Mouse (Mus musculus): ENCODE measurements around the gene Nek5. TPM values are rescaled to one million over a fixed set of nuclear protein-coding genes. Genes with fewer than 3 reads are reported as not detected.

The Nek5 gene
- polyA plus RNA-seq, 1 experiment from 2014 or later, result 0.19 TPM

DNA sequence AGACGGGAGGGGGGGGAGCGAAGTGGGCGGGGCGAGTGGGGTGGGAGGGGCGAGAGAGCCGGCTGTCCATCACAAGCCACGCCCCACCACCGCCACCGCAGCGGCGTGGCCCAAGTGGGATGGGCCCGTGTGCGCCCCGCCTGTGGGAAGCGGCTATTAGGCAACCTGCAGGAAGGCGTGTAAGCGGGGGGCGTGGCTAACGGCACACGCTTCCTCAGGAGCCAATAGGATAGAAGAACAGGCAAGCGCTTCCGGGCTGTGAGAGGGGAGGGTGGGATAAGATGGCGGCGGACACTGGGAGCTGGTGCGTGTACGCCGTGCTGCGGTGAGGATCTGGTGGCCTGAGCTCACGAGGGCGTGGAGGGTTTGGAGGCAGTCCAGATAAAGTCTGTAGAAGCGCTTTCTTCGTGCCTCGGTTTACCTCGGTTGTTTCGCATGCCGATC, 64.4 kb downstream of the Nek5 start, which contains the start of gene Alg11:
Gene Alg11 (plus strand): TSS at position 276 of the 444 bp plus-strand sequence.
- Histone ChIP-seq H3K4me2 (peak within 1 kb of the TSS; percentile 97), H3K27me3 (peaks cover 33% of the 10 kb centered on the region), H3K4me3 (peak within 1 kb of the TSS; percentile 72), H3K4me1 (peaks cover 6% of the 10 kb centered on the region), H3K9ac (peak within 1 kb of the TSS; percentile 55), H3K9me3 (no peaks in the 10 kb centered on the region), H3K36me3 (peaks cover 30% of the 10 kb centered on the region), H3K27ac (no peak within 1 kb of the TSS)
- peak; percentile 100 for ATAC-seq (ENCODE audit: insufficient number of reproducible peaks, low FRiP score, low TSS enrichment, low read depth)
- WGBS, result 1% methylated on average over 35 of the region's 36 CpGs

DNA sequence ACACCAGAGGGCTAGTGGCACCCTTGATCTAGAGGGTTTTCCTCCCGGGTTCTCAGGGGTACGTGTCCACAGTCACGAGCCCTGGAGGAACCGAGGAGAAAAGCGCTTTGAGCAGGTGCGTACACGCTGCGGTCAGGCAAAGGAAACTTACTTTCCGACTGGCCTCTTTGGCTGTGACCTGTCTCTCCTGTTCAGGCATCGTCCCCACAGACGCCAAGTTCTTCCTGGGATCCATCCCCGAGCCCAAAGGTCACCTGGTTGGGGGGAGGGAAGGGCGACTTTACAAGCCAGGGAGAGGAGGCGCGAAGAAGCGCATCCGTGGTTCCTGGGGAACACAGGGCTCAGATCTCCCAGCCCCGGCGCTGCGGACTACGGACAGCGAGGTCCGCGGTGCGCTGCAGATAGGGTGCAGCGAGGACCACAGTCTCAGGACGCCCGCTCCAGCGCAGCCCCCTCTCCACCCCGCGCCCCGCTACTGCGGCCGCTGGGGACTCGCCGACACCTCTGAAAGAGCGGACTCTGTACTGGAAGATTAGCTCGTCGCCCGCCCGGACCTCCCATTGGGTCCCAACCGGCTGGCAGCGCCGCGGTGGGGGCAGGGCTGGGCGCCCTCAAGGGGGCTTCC, 64.9 kb downstream of the Nek5 start, which contains the start of gene Atp7b:
Gene Atp7b (minus strand): TSS at position 485 of the 625 bp plus-strand sequence.
- Histone ChIP-seq H3K4me3 (peak within 1 kb of the TSS; percentile 72), H3K9me3 (no peaks in the 10 kb centered on the region), H3K36me3 (peaks cover 25% of the 10 kb centered on the region), H3K9ac (peak within 1 kb of the TSS; percentile 55), H3K4me1 (peaks cover 6% of the 10 kb centered on the region), H3K4me2 (peak within 1 kb of the TSS; percentile 97), H3K27ac (no peak within 1 kb of the TSS), H3K27me3 (peaks cover 33% of the 10 kb centered on the region)
- under 1% methylated on average over 46 of the region's 46 CpGs for WGBS
- peak; percentile 80 for ATAC-seq (ENCODE audit: insufficient number of reproducible peaks, low FRiP score, low TSS enrichment, low read depth)

GRCm38 (mm10) chr8:22059153-22059738, 65.6 kb downstream of the Nek5 start:
- WGBS, result 44% methylated on average over 11 of the region's 11 CpGs

GRCm38 (mm10) chr8:22058368-22058767, 66.5 kb downstream of the Nek5 start:
- Histone ChIP-seq H3K27me3 (peaks cover 33% of the 10 kb centered on the region), H3K4me1 (peaks cover 6% of the 10 kb centered on the region), H3K9ac (no peak overlapping the region), H3K36me3 (peaks cover 13% of the 10 kb centered on the region), H3K27ac (no peak overlapping the region), H3K4me2 (no peak overlapping the region), H3K4me3 (no peak overlapping the region), H3K9me3 (no peaks in the 10 kb centered on the region)
- ATAC-seq (ENCODE audit: insufficient number of reproducible peaks, low FRiP score, low TSS enrichment, low read depth), result no peak
- 74% methylated on average over 9 of the region's 9 CpGs for WGBS

More at GRCm38 (mm10) chr8:22059153-22059738, 65.6 kb downstream of the Nek5 start:
- Histone ChIP-seq H3K27me3 (peaks cover 33% of the 10 kb centered on the region), H3K27ac (no peak overlapping the region), H3K9ac (no peak overlapping the region), H3K4me3 (peak overlapping the region; percentile 72), H3K4me2 (peak overlapping the region; percentile 97), H3K4me1 (peaks cover 6% of the 10 kb centered on the region), H3K9me3 (no peaks in the 10 kb centered on the region), H3K36me3 (peaks cover 20% of the 10 kb centered on the region)
- no peak for ATAC-seq (ENCODE audit: insufficient number of reproducible peaks, low FRiP score, low TSS enrichment, low read depth)

DNA sequence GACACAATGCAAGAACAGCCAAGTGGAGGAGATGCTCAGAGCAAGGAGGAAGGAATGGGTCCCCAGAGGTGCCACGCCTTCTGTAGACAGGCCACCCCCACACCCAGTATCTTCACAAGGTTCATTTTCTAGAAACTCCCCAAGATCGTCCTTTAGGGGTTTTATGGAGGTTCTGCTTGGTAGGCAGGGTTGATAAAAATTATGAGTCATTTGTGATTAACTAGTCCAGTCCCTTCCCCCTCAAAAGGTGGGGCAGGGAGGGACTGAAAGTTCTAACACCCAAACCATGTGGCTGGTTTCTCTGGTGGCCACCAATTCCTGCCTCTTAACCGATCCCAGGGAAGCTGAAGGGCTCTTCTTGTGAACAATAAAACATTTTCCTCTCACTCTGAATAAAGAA, 68.0 kb downstream of the Nek5 start:
- H3K36me3 ChIP-seq, result no peaks in the 10 kb centered on the region
- H3K27ac ChIP-seq, result no peak overlapping the region
- peaks cover 33% of the 10 kb centered on the region for H3K27me3 ChIP-seq
- no peak overlapping the region for H3K9ac ChIP-seq
- H3K4me2 ChIP-seq, result no peak overlapping the region
- no peak for ATAC-seq (ENCODE audit: insufficient number of reproducible peaks, low FRiP score, low TSS enrichment, low read depth)
- no peak overlapping the region for H3K4me3 ChIP-seq
- 73% methylated on average over 3 of the region's 3 CpGs for WGBS
- H3K9me3 ChIP-seq, result no peaks in the 10 kb centered on the region
- H3K4me1 ChIP-seq, result peaks cover 3% of the 10 kb centered on the region

DNA sequence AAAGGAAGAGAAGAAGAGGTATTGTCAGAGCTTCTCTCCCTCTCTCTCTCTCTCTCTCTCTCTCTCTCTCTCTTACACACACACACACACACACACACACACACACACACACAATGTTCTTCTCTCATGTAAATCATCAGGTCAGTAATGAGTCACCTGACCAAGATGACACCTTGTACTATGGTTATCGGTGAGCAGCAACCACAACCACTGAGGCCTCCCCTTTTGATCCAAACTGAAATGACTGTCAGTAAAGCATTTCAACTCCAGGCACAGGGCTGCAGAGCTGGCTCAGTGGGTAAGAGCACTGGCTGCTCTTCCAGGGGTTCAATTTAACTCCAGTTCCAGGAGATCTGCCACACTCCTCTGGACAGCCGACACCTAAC, 69.4 kb downstream of the Nek5 start:
- peaks cover 33% of the 10 kb centered on the region for H3K27me3 ChIP-seq
- no peak for ATAC-seq (ENCODE audit: insufficient number of reproducible peaks, low FRiP score, low TSS enrichment, low read depth)
- no peak overlapping the region for H3K4me2 ChIP-seq
- H3K4me1 ChIP-seq, result no peaks in the 10 kb centered on the region
- H3K9ac ChIP-seq, result no peak overlapping the region
- no peaks in the 10 kb centered on the region for H3K36me3 ChIP-seq
- H3K9me3 ChIP-seq, result no peaks in the 10 kb centered on the region
- no peak overlapping the region for H3K27ac ChIP-seq
- no peak overlapping the region for H3K4me3 ChIP-seq
- WGBS, result 84% methylated on average over 2 of the region's 2 CpGs

DNA sequence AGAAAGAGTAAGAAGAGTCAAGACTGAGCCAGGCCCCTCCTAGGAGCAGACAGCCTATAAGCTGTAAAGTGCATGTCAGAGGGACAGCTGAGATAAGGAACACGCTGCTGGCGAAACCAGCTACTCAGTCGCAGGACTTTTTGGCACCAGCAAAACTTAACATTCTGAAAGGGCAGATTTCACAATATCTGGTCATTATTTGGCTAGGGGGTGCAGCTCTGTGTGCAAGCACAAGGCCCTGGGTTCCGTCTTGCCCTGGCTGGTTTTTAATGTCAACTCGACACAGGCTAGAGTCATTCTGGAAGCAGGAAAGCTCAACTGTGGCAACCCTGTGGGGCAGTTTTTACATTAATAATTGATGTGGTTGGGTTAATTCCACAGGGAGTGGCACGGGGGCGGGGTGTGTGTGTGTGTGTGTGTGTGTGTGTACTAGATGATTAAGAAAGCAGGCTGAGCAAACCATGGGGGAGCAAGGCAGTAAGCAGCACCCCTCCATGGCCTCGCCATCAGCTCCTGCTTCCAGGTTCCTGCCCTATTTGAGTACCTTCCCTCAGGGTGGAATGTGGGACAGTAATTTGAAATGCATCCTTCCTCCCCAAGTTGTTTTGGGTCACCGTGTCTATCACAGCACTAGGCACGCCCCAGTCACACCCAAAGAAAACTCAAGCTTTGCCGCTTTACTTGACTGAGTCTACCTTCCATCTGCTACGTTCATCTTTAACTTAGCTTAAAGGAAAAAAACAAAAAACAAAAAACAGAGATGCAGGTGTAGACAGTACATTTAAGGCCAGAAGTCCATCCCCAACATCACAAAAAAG, 70.0 kb downstream of the Nek5 start:
- no peaks in the 10 kb centered on the region for H3K36me3 ChIP-seq
- ATAC-seq (ENCODE audit: insufficient number of reproducible peaks, low FRiP score, low TSS enrichment, low read depth), result no peak
- no peaks in the 10 kb centered on the region for H3K4me1 ChIP-seq
- H3K9me3 ChIP-seq, result no peaks in the 10 kb centered on the region
- H3K4me2 ChIP-seq, result no peak overlapping the region
- H3K9ac ChIP-seq, result no peak overlapping the region
- peaks cover 30% of the 10 kb centered on the region for H3K27me3 ChIP-seq
- no peak overlapping the region for H3K4me3 ChIP-seq
- WGBS, result 77% methylated on average over 12 of the region's 12 CpGs
- no peak overlapping the region for H3K27ac ChIP-seq

DNA sequence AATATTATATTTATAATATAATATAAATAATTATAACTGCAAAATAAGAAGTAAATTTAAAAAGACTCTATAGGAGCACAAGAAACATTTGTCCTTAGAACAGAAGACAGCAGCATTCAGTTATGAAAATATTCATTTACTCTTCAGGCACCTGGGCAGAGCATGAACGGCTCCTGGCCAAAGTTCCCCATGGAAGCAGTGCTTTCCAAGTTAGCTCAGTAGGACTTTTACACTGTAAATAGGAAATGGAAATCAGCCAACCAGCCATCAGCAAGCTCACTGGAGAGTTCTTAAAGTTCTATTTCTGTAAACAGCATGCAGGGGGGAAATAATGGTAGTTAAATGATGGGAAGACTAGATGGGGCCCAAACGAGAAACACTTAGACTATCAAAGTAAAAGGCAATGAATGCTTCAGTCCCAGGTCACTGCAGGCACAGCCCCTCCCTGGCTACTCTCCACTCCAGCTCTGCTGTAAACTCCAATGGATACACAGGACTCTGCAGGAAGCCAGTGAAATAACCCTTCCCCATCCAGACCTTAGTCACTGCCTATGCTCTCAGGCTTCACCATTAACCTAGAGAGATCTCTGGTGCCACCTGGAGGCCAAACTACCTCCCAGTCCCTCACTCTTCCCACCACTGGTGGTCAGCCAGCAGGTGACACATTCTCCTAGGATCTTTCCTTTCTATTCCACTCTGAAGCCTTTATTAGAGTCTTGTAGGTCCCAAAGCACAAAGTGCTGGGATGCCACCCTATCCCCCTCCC, 77.0 kb downstream of the Nek5 start:
- Histone ChIP-seq H3K4me3 (no peak overlapping the region), H3K4me2 (no peak overlapping the region), H3K27me3 (no peaks in the 10 kb centered on the region), H3K36me3 (no peaks in the 10 kb centered on the region), H3K9ac (no peak overlapping the region), H3K9me3 (no peaks in the 10 kb centered on the region), H3K4me1 (no peaks in the 10 kb centered on the region), H3K27ac (no peak overlapping the region)
- WGBS, result 51% methylated on average over 2 of the region's 2 CpGs
- ATAC-seq (ENCODE audit: insufficient number of reproducible peaks, low FRiP score, low TSS enrichment, low read depth), result 0 out of 2 replicates have a peak, but pooled peaks have one; percentile 48

GRCm38 (mm10) chr8:22043706-22044105, 81.1 kb downstream of the Nek5 start:
- H3K9ac ChIP-seq, result no peak overlapping the region
- no peaks in the 10 kb centered on the region for H3K9me3 ChIP-seq
- no peak overlapping the region for H3K4me3 ChIP-seq
- no peak for ATAC-seq (ENCODE audit: insufficient number of reproducible peaks, low FRiP score, low TSS enrichment, low read depth)
- peaks cover 7% of the 10 kb centered on the region for H3K27me3 ChIP-seq
- no peak overlapping the region for H3K4me2 ChIP-seq
- H3K4me1 ChIP-seq, result no peaks in the 10 kb centered on the region
- H3K36me3 ChIP-seq, result no peaks in the 10 kb centered on the region
- H3K27ac ChIP-seq, result no peak overlapping the region
- 45% methylated on average over 12 of the region's 12 CpGs for WGBS

- 76% methylated on average over 3 of the region's 3 CpGs for WGBS
- Histone ChIP-seq H3K36me3 (no peaks in the 10 kb centered on the region), H3K4me2 (no peak overlapping the region), H3K9me3 (no peaks in the 10 kb centered on the region), H3K4me1 (no peaks in the 10 kb centered on the region), H3K27me3 (peaks cover 11% of the 10 kb centered on the region), H3K9ac (no peak overlapping the region), H3K27ac (no peak overlapping the region), H3K4me3 (no peak overlapping the region)
- ATAC-seq (ENCODE audit: insufficient number of reproducible peaks, low FRiP score, low TSS enrichment, low read depth), result no peak
Measured at GRCm38 (mm10) chr8:22042515-22042914, 82.3 kb downstream of the Nek5 start.

GRCm38 (mm10) chr8:22040153-22040509, 84.7 kb downstream of the Nek5 start:
- H3K4me2 ChIP-seq, result no peak overlapping the region
- no peaks in the 10 kb centered on the region for H3K4me1 ChIP-seq
- H3K9me3 ChIP-seq, result no peaks in the 10 kb centered on the region
- no peak overlapping the region for H3K27ac ChIP-seq
- H3K4me3 ChIP-seq, result no peak overlapping the region
- no peaks in the 10 kb centered on the region for H3K36me3 ChIP-seq
- no peak for ATAC-seq (ENCODE audit: insufficient number of reproducible peaks, low FRiP score, low TSS enrichment, low read depth)
- 49% methylated on average over 6 of the region's 6 CpGs for WGBS
- no peak overlapping the region for H3K9ac ChIP-seq
- peaks cover 11% of the 10 kb centered on the region for H3K27me3 ChIP-seq

Data from limb, embryonic 15.5 days (tissue).